Mouse (Mus musculus): ENCODE measurements around the gene Krtap27-1.

- TF ChIP-seq CTCF (IDR thresholded peaks at IDR 0.05; ENCODE audit: low read depth, low read length): no peak
- TF ChIP-seq GATA1 (IDR thresholded peaks at IDR 0.05; ENCODE audit: borderline replicate concordance, low read length): no peak
Observed at GRCm38 (mm10) chr16:88679099-88679498, 7.6 kb upstream of the Krtap27-1 start.

Data from G1E (cell line).